Mouse (Mus musculus) left cerebral cortex, adult 8-10 months (tissue): Measurements from ENCODE around the gene Chfr. TPM values are rescaled to one million over a fixed set of nuclear protein-coding genes. Genes with fewer than 3 reads are reported as not detected.

ENCODE experiments used
- total RNA-seq, 4 experiments: library from RNA; stranded (reverse); gene quantifications; 2 replicates each; pipeline ENCODE4 v1.2.4; 2022

Chfr gene
- total RNA-seq, 4 experiments from 2014 or later, result 41.8 to 50.5 (median 45.1) TPM

Other genes starting within 250 kb of the Chfr start
- 10 to 100 TPM; 33.3 to 38.4 (median 35.7) TPM for gene Gm15446, start 212.4 kb upstream of the Chfr start, total RNA-seq
- 10 to 100 TPM; 44.6 to 51.9 (median 47.2) TPM for gene Zfp932, start 139.3 kb upstream of the Chfr start, total RNA-seq
- 10 to 100 TPM; 13.0 to 14.4 (median 13.9) TPM for gene Gm17655, start 63.3 kb upstream of the Chfr start, total RNA-seq
- gene Gm35315, start 41.4 kb upstream of the Chfr start, total RNA-seq, result 1 to 10 TPM in 2 of 4 experiments, under 1 TPM in 2; 0.61 to 2.1 (median 1.2) TPM
- gene Plcxd1, start 35.9 kb upstream of the Chfr start, total RNA-seq, result 10 to 100 TPM; 10.2 to 15.1 (median 14.1) TPM
- 10 to 100 TPM; 67.3 to 88.7 (median 83.2) TPM for gene Gtpbp6, start 27.6 kb upstream of the Chfr start, total RNA-seq
- gene Zfp605, start 25.8 kb upstream of the Chfr start, total RNA-seq, result 10 to 100 TPM; 15.0 to 19.2 (median 16.1) TPM
- gene Golga3, start 40.9 kb downstream of the Chfr start, total RNA-seq, result 10 to 100 TPM; 46.4 to 48.0 (median 46.5) TPM
- gene Ankle2, start 95.2 kb downstream of the Chfr start, total RNA-seq, result 10 to 100 TPM; 34.5 to 42.7 (median 37.8) TPM
- 10 to 100 TPM; 50.0 to 60.1 (median 52.8) TPM for gene Pgam5, start 134.1 kb downstream of the Chfr start, total RNA-seq
- 10 to 100 TPM in 1 of 4 experiments, 1 to 10 TPM in 3; 6.8 to 10.8 (median 8.8) TPM for gene Pxmp2, start 150.3 kb downstream of the Chfr start, total RNA-seq
- gene Pole, start 150.5 kb downstream of the Chfr start, total RNA-seq, result 1 to 10 TPM; 1.4 to 2.4 (median 1.9) TPM
- under 1 TPM in 1 of 4 experiments, not detected in 3; 0.32 TPM for gene P2rx2, start 207.4 kb downstream of the Chfr start, total RNA-seq
- not detected for gene Lrcol1, start 208.9 kb downstream of the Chfr start, total RNA-seq